Mouse (Mus musculus) mouse trophoblast stem cell (cell line): ENCODE measurements around the gene Kbtbd7.
"Not testable (repeated sequence)": the region's sequence is repeated elsewhere in the genome, so short reads cannot be mapped to it uniquely, and the experiment has no call there.

Experiments
- in situ Hi-C, 2 experiments: fragments of 300-500 bp; cut with MseI, MboI; formaldehyde crosslinking; loops; 2 replicates in 1 of 2; 3 replicates in 1 of 2; pipeline ENCODE4 v1.15.1; 2025

Gene Kbtbd7

DNA sequence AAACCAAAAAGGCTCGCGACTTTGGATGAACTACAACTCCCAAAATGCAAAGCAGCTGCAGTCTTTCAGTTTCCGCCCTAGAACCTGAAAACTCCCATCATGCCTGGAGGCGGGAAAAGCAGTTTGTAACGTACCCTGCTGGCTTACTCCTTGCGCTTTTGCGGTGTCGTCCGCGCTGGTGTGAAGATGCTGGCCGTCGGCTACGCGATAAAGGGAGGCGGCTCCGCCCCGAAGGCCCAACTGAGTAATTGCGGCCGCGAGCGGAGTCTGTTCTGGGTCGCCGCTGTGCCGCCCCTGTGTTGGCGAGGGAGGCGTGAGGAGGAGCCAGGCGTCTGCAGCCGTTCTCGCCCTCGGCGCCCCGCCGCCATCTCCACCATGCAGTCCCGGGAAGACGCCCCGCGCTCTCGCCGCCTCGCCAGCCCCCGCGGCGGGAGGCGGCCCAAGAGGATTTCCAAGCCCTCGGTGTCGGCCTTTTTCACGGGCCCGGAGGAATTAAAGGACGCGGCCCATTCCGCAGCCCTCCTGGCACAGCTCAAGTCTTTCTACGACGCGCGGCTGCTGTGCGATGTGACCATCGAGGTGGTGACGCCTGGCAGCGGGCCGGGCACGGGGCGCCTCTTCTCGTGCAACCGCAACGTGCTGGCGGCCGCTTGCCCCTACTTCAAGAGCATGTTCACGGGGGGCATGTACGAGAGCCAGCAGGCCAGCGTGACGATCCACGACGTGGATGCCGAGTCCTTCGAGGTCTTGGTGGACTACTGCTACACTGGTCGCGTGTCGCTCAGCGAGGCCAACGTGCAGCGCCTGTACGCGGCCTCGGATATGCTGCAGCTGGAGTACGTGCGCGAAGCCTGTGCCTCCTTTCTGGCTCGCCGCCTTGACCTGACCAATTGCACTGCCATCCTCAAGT, 25.6 kb downstream of the Kbtbd7 start, which contains the start of gene Kbtbd6:
TSS of gene Kbtbd6 (plus strand) at position 155 of the 910 bp plus-strand sequence.
- in situ Hi-C loops, result not testable (repeated sequence)

DNA sequence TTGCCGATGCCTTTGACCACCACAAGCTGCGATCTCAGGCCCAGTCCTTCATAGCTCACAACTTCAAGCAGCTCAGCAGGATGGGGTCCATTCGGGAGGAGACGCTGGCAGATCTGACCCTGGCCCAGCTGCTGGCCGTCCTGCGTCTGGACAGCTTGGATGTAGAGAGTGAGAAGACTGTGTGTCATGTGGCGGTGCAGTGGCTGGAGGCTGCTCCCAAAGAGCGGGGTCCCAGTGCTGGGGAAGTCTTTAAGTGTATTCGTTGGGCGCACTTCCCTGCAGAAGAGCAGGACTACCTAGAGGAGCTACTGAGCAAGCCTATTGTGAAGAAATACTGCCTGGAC, 26.3 kb downstream of the Kbtbd7 start:
- in situ Hi-C loops, result not testable (repeated sequence)

DNA sequence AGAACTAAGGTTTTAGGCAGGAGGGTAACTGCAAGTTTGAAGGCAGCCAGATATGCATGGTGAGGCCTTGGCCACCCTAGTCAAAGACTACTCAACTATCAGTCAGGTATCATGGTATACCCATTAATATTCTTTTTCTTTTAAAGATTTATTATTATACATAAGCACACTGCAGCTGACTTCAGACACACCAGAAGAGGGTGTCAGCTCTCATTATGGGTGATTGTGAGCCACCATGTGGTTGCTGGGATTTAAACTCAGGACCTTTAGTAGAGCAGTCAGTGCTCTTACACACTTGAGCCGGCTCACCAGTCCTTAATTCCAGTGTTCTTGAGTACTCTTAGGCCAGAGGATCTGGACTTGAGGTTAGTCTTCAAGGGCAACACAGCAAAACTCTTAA, 34.1 kb downstream of the Kbtbd7 start:
- in situ Hi-C loops, result no loop called here

DNA sequence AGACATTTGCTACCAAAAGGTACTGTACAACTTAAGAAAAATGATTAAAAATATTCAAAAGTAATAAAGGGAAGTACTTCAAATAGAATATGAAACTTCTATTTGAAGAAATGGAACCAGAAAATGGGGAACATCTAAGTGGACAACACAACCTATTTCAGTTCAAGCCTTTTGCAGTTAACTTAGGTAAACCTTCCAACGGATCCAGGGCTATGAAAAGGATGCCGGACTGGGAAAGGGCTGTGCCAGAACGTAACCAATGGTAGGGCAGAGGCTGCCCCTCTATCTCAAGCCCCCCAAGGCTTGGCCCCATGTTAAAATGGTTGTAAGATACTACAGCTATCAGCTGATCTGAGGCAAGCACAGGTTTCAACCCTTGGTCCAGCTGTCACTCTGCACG, 34.7 kb downstream of the Kbtbd7 start:
- in situ Hi-C loops, result no loop called here

DNA sequence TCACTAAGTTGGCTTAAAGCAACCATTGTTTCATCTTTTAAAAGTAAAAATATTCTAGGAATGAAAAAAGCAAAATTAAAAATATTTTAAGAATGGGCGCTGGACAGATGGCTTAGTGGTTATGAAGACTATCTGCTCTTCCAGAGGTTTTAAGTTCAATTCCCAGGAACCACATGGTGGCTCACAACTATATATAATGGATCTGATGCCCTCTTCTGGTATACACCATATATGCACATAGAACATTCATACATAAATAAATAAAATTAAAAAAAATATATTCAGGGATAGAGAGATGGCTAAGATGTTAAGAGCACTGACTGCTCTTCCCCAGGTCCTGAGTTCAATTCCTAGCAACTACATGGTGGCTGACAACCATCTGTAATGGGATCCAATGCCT, 39.3 kb downstream of the Kbtbd7 start:
- in situ Hi-C loops, result loop anchor here in 1 of 2 experiments (5.0 kb wide), 1 partner anchor 68 kb away; the partner anchor contains the start of gene Mtrf1

DNA sequence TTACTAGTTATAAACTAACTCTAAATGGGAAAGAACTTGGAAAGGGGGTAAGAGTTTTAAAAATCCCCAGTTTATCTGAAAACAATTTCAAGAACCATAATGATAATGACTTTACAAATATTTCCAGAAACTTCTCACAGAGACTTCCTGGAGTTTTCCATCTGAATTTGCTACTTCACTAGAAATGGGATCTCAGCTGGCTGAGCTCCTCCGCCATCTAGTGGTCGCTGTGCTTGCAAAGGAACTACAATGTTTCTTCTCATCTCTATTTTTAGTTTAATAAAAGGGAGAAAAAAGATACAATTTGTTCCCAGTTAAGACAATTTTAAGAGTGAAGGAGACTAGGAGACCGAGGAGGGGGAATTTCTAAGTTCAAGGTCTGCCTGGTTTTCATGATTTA, 41.3 kb downstream of the Kbtbd7 start:
- in situ Hi-C loops, result loop anchor here in 1 of 2 experiments (5.0 kb wide), 1 partner anchor 70 kb away; the partner anchor contains the start of gene Mtrf1

DNA sequence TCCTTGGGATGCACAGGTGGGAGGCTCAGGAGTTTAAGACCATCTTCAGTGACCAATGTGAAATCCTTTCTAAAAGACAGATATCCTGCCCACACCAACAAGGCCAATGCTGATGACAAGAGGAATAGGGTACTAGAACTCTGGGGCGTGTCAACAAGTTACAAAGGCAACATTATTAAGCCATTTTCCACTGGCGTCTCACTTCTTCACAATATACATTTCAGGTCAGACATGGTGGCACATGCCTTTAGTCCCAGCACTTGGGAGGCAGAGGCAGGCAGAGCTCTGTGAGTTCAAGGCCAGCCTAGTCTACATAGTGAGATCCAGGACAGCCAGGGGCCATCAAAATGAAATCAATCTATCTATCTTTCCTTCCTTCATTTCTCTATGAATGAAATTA, 47.1 kb downstream of the Kbtbd7 start:
- in situ Hi-C loops, result no loop called here
